Mouse (Mus musculus): ENCODE measurements around the gene Cdk5r2. TPM values are rescaled to one million over a fixed set of nuclear protein-coding genes. Genes with fewer than 3 reads are reported as not detected.

Cdk5r2 gene
- polyA plus RNA-seq, 1 experiment: 0.08 TPM

DNA sequence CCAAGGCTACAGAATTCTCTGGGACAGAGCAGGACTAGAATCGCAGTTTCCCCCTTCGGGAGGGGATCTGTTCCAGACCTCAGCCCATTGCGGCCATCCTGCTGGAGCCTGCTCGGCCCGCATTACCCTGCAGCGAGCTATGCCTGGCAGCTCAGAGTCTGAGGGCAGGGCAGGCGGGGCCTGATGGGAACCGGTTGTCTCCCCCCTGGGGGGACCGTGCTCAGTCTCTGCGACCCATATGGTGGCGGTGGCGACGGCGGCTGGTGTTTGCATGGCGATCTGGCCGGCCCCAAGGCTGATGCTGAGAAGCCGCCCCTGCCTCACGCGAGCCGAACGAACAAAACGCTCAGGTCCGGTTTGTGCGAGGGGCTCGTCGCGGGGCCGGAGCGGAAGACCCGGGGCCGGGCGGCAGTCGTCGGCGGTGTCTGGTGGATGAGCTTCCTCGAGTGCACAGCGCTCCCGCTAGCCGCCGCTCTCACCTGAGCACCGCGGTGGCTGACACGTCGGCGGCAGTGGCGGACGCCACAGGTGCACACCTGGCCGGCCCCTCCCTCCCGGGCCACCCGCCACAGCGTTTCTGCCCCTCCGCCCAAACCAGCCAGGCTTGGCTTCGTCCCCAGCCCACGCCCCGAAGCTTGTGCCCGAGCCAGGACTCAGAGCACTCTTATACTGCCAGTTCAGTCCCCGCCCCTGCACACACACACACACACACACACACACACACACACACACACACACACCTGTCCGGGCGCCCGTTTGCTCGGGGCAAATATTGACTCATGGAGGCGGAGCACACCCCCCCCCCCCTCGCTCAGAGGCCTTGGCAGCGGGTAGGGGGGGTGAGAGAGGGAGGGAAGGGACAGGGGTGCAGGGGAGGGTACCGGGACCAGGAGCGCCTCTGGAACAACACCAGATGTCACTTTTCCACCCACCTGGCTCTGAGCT, 45.9 kb downstream of the Cdk5r2 start:
- no peak for TF ChIP-seq POLR2A (IDR thresholded peaks at IDR 0.05; ENCODE audit: borderline replicate concordance, extremely low read depth, low read depth, low read length)
- no peak for TF ChIP-seq CTCF (IDR thresholded peaks at IDR 0.05; ENCODE audit: insufficient read depth, low read length)
- DNase-seq: peak; percentile 77
- peak overlapping the region; percentile 1 for H3K4me3 ChIP-seq (replicated peaks; ENCODE audit: extremely low read depth, low read depth, low read length)
- no peaks in the 10 kb centered on the region for H3K4me1 ChIP-seq (ENCODE audit: control insufficient read depth, insufficient read depth, low read length)
- 1% methylated on average over 65 of the region's 66 CpGs for WGBS

DNA sequence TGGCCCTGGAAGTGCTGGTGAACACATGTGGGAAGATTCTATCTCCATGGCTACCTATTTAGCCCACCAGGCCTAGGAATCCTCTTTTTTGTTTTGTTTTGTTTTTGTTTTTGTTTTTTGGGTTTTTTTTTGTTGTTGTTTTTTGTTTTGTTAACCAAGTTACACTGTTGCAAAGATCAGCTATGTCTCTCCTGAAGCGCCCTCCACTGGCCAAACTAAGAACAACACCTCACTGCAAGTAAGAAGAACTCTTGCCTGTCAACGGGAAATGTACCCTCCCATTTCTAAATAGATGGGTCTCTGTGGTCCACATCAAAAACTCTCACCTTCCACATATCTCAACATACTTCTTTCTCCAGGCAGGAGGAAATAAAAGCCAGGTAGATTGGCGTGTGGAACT, 47.0 kb downstream of the Cdk5r2 start:
- H3K4me1 ChIP-seq (ENCODE audit: control insufficient read depth, insufficient read depth, low read length): no peaks in the 10 kb centered on the region
- H3K4me3 ChIP-seq (replicated peaks; ENCODE audit: extremely low read depth, low read depth, low read length): no peak overlapping the region
- DNase-seq: peak; percentile 46
- TF ChIP-seq POLR2A (IDR thresholded peaks at IDR 0.05; ENCODE audit: borderline replicate concordance, extremely low read depth, low read depth, low read length) (no peak), CTCF (IDR thresholded peaks at IDR 0.05; ENCODE audit: insufficient read depth, low read length) (no peak)
- 7% methylated on average over 3 of the region's 3 CpGs for WGBS

DNA sequence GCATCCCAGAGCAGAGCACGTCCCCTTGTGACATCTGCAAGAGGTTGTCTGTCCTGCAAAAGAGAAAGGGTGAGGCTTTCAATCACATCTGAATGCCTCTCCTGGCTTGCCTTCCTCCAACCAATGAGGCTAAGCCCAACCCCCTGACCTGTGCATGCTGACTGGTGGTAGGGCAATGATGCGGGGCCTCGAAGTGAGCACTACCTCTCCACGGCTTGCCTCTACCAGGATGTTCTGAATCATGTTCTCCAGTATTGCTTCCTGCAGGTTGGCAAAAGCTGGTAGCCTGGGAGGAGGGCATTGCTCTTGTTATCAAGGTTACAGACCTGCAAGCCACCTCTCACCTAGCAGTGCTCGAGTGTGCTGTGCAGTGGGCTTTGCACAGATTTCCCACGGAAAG, 47.5 kb downstream of the Cdk5r2 start:
- no peak for TF ChIP-seq POLR2A (IDR thresholded peaks at IDR 0.05; ENCODE audit: borderline replicate concordance, extremely low read depth, low read depth, low read length)
- TF ChIP-seq CTCF (IDR thresholded peaks at IDR 0.05; ENCODE audit: insufficient read depth, low read length): no peak
- Histone ChIP-seq H3K4me1 (ENCODE audit: control insufficient read depth, insufficient read depth, low read length) (no peaks in the 10 kb centered on the region), H3K4me3 (replicated peaks; ENCODE audit: extremely low read depth, low read depth, low read length) (no peak overlapping the region)
- DNase-seq: no peak
- WGBS: 12% methylated on average over 6 of the region's 6 CpGs

Other genes starting within 250 kb of the Cdk5r2 start
- 13.7 and 16.1 TPM in 2 replicates for gene Ttll4, start 193.2 kb upstream of the Cdk5r2 start, polyA plus RNA-seq (2012; rRNA removed)
- 16.9 and 25.4 TPM in 2 replicates for gene Cyp27a1, start 141.4 kb upstream of the Cdk5r2 start, polyA plus RNA-seq (2012; rRNA removed)
- gene Prkag3, start 105.7 kb upstream of the Cdk5r2 start, polyA plus RNA-seq (2012; rRNA removed): 5.9 and 11.4 TPM in 2 replicates
- 0.55 and 0.65 TPM in 2 replicates for gene Wnt6, start 83.0 kb upstream of the Cdk5r2 start, polyA plus RNA-seq (2012; rRNA removed)
- gene Wnt10a, start 63.4 kb upstream of the Cdk5r2 start, polyA plus RNA-seq (2012; rRNA removed): 0.08 and 2.6 TPM in 2 replicates
- gene Fev, start 30.5 kb downstream of the Cdk5r2 start, polyA plus RNA-seq (2012; rRNA removed): not detected in 2 replicates
- not detected in 2 replicates for gene Cryba2, start 38.2 kb downstream of the Cdk5r2 start, polyA plus RNA-seq (2012; rRNA removed)
- gene Cfap65, start 80.7 kb downstream of the Cdk5r2 start, polyA plus RNA-seq (2012; rRNA removed): 23.0 and 27.7 TPM in 2 replicates
- 0.54 and 1.2 TPM in 2 replicates for gene Ihh, start 96.7 kb downstream of the Cdk5r2 start, polyA plus RNA-seq (2012; rRNA removed)